Mouse (Mus musculus): ENCODE results near the gene Phyhipl. TPM values are rescaled to one million over a fixed set of nuclear protein-coding genes. Genes with fewer than 3 reads are reported as not detected.

The Phyhipl gene
- total and polyA plus RNA-seq, 3 experiments = not detected

DNA sequence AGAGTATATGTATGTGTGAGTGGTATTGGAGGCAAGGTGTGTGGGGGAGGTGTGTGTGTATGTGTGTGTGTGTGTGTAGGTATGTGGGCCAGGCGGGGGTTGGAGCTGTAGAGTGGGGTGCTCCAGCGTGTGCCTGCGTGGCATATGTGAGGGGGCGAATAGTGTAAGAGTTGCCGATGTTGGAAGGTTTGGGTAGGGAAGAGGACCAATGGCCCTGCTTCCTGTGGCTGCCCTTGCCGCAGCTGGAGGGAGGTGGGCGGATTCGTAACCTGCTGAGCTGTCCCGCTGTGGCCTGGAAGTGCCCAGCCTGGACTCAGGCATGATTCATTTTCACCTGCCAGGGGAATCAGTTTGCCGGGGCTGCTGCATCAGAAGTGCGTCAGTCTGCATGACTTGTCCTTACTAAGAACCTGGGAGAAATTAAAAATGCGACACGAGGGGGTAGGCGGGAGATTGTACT, 136.1 kb downstream of the Phyhipl start:
- no peak overlapping the region for H3K4me3 ChIP-seq (replicated peaks in 1 of 3; ENCODE audit: low read depth in 2 of 3, low read length in 2 of 3, poor library complexity in 1 of 3)
- dilution Hi-C loops (cut with MboI; ENCODE audit: extremely low pct_ligation_motif_present, extremely low pct_unique_long_range_greater_than_20kb, low sequenced_read_pairs) = no loop called here
- in situ Hi-C loops (cut with MboI; ENCODE audit: low pct_ligation_motif_present, low pct_unique_long_range_greater_than_20kb, low sequenced_read_pairs) = no loop called here

DNA sequence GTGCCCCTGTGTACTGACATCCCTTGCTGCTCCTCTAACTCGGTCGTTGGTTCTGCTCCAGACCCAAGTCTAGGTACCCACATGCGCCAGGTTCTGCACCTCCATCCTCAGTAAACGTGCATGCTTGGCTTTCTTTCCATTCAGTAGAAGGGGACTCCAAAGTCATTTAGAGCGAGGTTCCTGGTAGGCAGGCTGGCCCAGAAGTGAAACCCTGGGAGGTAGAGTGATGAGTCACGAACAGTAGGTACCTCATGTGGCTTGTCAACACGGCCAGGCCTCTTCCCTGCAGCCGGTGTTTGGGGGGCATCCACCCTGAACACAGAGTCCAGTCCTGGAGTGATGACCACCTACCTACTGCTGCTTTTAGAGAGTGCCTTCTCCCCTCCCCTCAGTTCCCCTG, 139.1 kb downstream of the Phyhipl start:
- Histone ChIP-seq H3K27ac (ENCODE audit: insufficient read depth, low read depth) (no peak overlapping the region), H3K4me1 (ENCODE audit: control insufficient read depth in 1 of 2, insufficient read depth in 2 of 2) (no peaks in the 10 kb centered on the region), H3K27me3 (replicated peaks) (no peaks in the 10 kb centered on the region), H3K9ac (ENCODE audit: insufficient read depth, low read depth) (no peak overlapping the region), H3K4me2 (ENCODE audit: insufficient read depth, low read depth, poor library complexity, severe bottlenecking) (no peak overlapping the region), H3K4me3 (replicated peaks in 1 of 3; ENCODE audit: low read depth in 2 of 3, low read length in 2 of 3, poor library complexity in 1 of 3) (no peak overlapping the region), H3K36me3 (replicated peaks in 1 of 2; ENCODE audit: control insufficient read depth in 1 of 2, insufficient read depth in 1 of 2, low read length in 1 of 2) (no peaks in the 10 kb centered on the region), H3K79me2 (replicated peaks; ENCODE audit: control insufficient read depth, extremely low read depth, insufficient read depth, poor library complexity, severe bottlenecking) (no peaks in the 10 kb centered on the region), H3K9me3 (replicated peaks; ENCODE audit: low read length) (peaks cover 73% of the 10 kb centered on the region)
- dilution Hi-C loops (cut with MboI; ENCODE audit: extremely low pct_ligation_motif_present, extremely low pct_unique_long_range_greater_than_20kb, low sequenced_read_pairs) (no loop called here), in situ Hi-C loops (cut with MboI; ENCODE audit: low pct_ligation_motif_present, low pct_unique_long_range_greater_than_20kb, low sequenced_read_pairs) (no loop called here)
- TF ChIP-seq GABPA (IDR thresholded peaks at IDR 0.05; ENCODE audit: insufficient replicate concordance, low read depth, low read length) (no peak), POLR2AphosphoS2 (IDR thresholded peaks at IDR 0.05; ENCODE audit: low read depth, low read length) (no peak), ZC3H11A (IDR thresholded peaks at IDR 0.05; ENCODE audit: low read depth, low read length) (no peak)
- no peak for DNase-seq (ENCODE audit: extremely low read depth)

More for the DNA sequence above, 136.1 kb downstream of the Phyhipl start:
- Histone ChIP-seq H3K27me3 (replicated peaks) (no peaks in the 10 kb centered on the region), H3K27ac (ENCODE audit: insufficient read depth, low read depth) (no peak overlapping the region), H3K9ac (ENCODE audit: insufficient read depth, low read depth) (no peak overlapping the region), H3K4me2 (ENCODE audit: insufficient read depth, low read depth, poor library complexity, severe bottlenecking) (no peak overlapping the region), H3K79me2 (replicated peaks; ENCODE audit: control insufficient read depth, extremely low read depth, insufficient read depth, poor library complexity, severe bottlenecking) (no peaks in the 10 kb centered on the region), H3K36me3 (replicated peaks in 1 of 2; ENCODE audit: control insufficient read depth in 1 of 2, insufficient read depth in 1 of 2, low read length in 1 of 2) (no peaks in the 10 kb centered on the region), H3K9me3 (replicated peaks; ENCODE audit: low read length) (peaks cover 84% of the 10 kb centered on the region), H3K4me1 (ENCODE audit: control insufficient read depth in 1 of 2, insufficient read depth in 2 of 2) (no peaks in the 10 kb centered on the region)
- no peak for TF ChIP-seq NRF1 (IDR thresholded peaks at IDR 0.05; ENCODE audit: low read depth, low read length)
- no peak for TF ChIP-seq E2F4 (IDR thresholded peaks at IDR 0.05; ENCODE audit: insufficient replicate concordance, low read depth, low read length)
- TF ChIP-seq NELFE (IDR thresholded peaks at IDR 0.05; ENCODE audit: low read depth, low read length) = no peak
- no peak for TF ChIP-seq ZC3H11A (IDR thresholded peaks at IDR 0.05; ENCODE audit: low read depth, low read length)
- TF ChIP-seq KAT2A (IDR thresholded peaks at IDR 0.05; ENCODE audit: insufficient replicate concordance, low read length) = no peak
- no peak for TF ChIP-seq UBTF (IDR thresholded peaks at IDR 0.05; ENCODE audit: low read depth, low read length)
- TF ChIP-seq CHD2 (IDR thresholded peaks at IDR 0.05; ENCODE audit: low read length) = no peak
- TF ChIP-seq IRF4 (IDR thresholded peaks at IDR 0.05; ENCODE audit: low read depth, low read length) = no peak
- TF ChIP-seq MYC (IDR thresholded peaks at IDR 0.05; ENCODE audit: low read depth, low read length) = no peak
- TF ChIP-seq MAFK (IDR thresholded peaks at IDR 0.05; ENCODE audit: insufficient replicate concordance, low read length) = no peak
- no peak for TF ChIP-seq HCFC1 (IDR thresholded peaks at IDR 0.05; ENCODE audit: low read depth, low read length)
- no peak for TF ChIP-seq SMC3 (IDR thresholded peaks at IDR 0.05; ENCODE audit: low read depth, low read length)
- TF ChIP-seq USF1 (IDR thresholded peaks at IDR 0.05; ENCODE audit: low read depth, low read length) = no peak
- TF ChIP-seq MEF2A (IDR thresholded peaks at IDR 0.05; ENCODE audit: borderline replicate concordance, low read depth, low read length) = no peak
- TF ChIP-seq CHD1 (IDR thresholded peaks at IDR 0.05; ENCODE audit: low read depth, low read length) = no peak
- no peak for TF ChIP-seq SIN3A (IDR thresholded peaks at IDR 0.05; ENCODE audit: low read length)
- no peak for TF ChIP-seq EP300 (IDR thresholded peaks at IDR 0.05; ENCODE audit: low read length)
- no peak for TF ChIP-seq ZKSCAN1 (IDR thresholded peaks at IDR 0.05; ENCODE audit: borderline replicate concordance, low read depth, low read length)
- no peak for TF ChIP-seq MAZ (IDR thresholded peaks at IDR 0.05; ENCODE audit: low read depth, low read length)
- TF ChIP-seq TBP (conservative IDR thresholded peaks at IDR 0.05; ENCODE audit: low read depth, low read length) = no peak
- DNase-seq (ENCODE audit: extremely low read depth) = no peak

Measured in CH12.LX (cell line).